Mouse (Mus musculus): Measurements from ENCODE around the gene Man1a2. TPM values are rescaled to one million over a fixed set of nuclear protein-coding genes. Genes with fewer than 3 reads are reported as not detected.
A peak's percentile ranks its signal among the peaks of the same experiment; 100 is the strongest.

Gene Man1a2
- polyA plus RNA-seq, 1 experiment from 2014 or later, result 74.9 TPM

- Histone ChIP-seq H3K4me1 (peaks cover 49% of the 10 kb centered on the region), H3K4me3 (peak overlapping the region; percentile 23), H3K27ac (peak overlapping the region; percentile 87), H3K9me3 (replicated peaks) (no peaks in the 10 kb centered on the region), H3K36me3 (no peaks in the 10 kb centered on the region), H3K27me3 (ENCODE audit: low read depth, poor library complexity, severe bottlenecking) (no peaks in the 10 kb centered on the region)
- DNase-seq (ENCODE audit: low spot score), result peak; percentile 79
- 4% methylated on average over 4 of the region's 4 CpGs for WGBS
These were observed 26.2 kb upstream of the Man1a2 start for GRCm38 (mm10) chr3:100711486-100711885.

DNA sequence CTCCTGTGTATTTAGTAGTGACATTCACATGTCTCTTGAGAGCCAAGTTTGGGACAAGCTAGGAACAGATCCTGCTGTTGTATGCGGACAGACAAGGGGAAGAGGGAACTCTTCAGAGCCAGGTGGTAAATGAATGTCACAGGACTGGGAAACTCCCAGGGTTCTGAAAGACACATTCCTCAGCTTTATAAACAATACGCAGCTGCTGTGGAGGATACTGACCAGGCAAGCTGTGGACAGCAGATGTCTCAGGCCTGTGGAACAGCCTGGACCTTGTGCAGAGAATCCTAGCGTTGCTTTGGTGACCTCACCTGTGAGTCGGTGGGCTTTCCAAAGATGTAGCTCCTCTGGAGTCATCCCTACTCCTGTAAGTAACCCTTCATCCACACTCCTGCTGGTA is 21.8 kb upstream of the Man1a2 start:
- no peaks in the 10 kb centered on the region for H3K27me3 ChIP-seq (ENCODE audit: low read depth, poor library complexity, severe bottlenecking)
- peaks cover 56% of the 10 kb centered on the region for H3K4me1 ChIP-seq
- 80% methylated on average over 4 of the region's 4 CpGs for WGBS
- no peaks in the 10 kb centered on the region for H3K9me3 ChIP-seq (replicated peaks)
- DNase-seq (ENCODE audit: low spot score), result no peak
- H3K4me3 ChIP-seq, result no peak overlapping the region
- no peaks in the 10 kb centered on the region for H3K36me3 ChIP-seq
- H3K27ac ChIP-seq, result no peak overlapping the region

GRCm38 (mm10) chr3:100705128-100705667 is 19.9 kb upstream of the Man1a2 start:
- peaks cover 38% of the 10 kb centered on the region for H3K4me1 ChIP-seq
- no peaks in the 10 kb centered on the region for H3K36me3 ChIP-seq
- H3K27me3 ChIP-seq (ENCODE audit: low read depth, poor library complexity, severe bottlenecking), result no peaks in the 10 kb centered on the region
- H3K9me3 ChIP-seq (replicated peaks), result no peaks in the 10 kb centered on the region
- 78% methylated on average over 11 of the region's 11 CpGs for WGBS
- DNase-seq (ENCODE audit: low spot score), result no peak
- H3K27ac ChIP-seq, result peak overlapping the region; percentile 32; the same call in 1 of the 2 replicates
- H3K4me3 ChIP-seq, result no peak overlapping the region

GRCm38 (mm10) chr3:100703847-100704644 is 18.7 kb upstream of the Man1a2 start:
- no peaks in the 10 kb centered on the region for H3K9me3 ChIP-seq (replicated peaks)
- no peaks in the 10 kb centered on the region for H3K27me3 ChIP-seq (ENCODE audit: low read depth, poor library complexity, severe bottlenecking)
- no peak overlapping the region for H3K27ac ChIP-seq
- DNase-seq (ENCODE audit: low spot score), result no peak
- peaks cover 35% of the 10 kb centered on the region for H3K4me1 ChIP-seq
- WGBS, result 72% methylated on average over 22 of the region's 22 CpGs
- H3K36me3 ChIP-seq, result no peaks in the 10 kb centered on the region
- H3K4me3 ChIP-seq, result no peak overlapping the region

GRCm38 (mm10) chr3:100702875-100703846 is 17.9 kb upstream of the Man1a2 start:
- peaks cover 31% of the 10 kb centered on the region for H3K4me1 ChIP-seq
- H3K36me3 ChIP-seq, result no peaks in the 10 kb centered on the region
- no peak overlapping the region for H3K4me3 ChIP-seq
- DNase-seq (ENCODE audit: low spot score), result no peak
- H3K27me3 ChIP-seq (ENCODE audit: low read depth, poor library complexity, severe bottlenecking), result no peaks in the 10 kb centered on the region
- WGBS, result 64% methylated on average over 15 of the region's 15 CpGs
- H3K9me3 ChIP-seq (replicated peaks), result no peaks in the 10 kb centered on the region
- H3K27ac ChIP-seq, result peak overlapping the region; percentile 70

DNA sequence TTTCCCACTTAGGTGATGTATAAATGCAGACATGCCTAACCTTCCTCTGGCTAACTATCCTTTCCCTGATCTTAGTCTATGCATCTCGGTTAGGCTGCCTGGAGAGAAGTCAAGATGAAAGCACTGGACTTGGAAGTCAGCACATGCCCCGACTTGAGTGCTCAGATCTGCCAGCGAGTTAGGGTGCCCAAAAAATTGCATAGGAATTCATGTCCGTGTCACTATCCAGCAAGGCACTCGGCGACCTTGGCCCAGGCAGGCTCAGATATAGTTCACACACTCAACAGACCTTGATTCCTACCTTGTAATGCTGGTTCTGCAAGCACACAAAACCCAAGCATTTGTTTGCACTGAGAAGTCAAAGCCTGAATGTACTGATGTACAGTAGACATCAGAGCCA is 3.4 kb upstream of the Man1a2 start:
- Histone ChIP-seq H3K9me3 (replicated peaks) (no peaks in the 10 kb centered on the region), H3K27ac (no peak overlapping the region), H3K27me3 (ENCODE audit: low read depth, poor library complexity, severe bottlenecking) (no peaks in the 10 kb centered on the region), H3K36me3 (no peaks in the 10 kb centered on the region), H3K4me1 (peaks cover 15% of the 10 kb centered on the region), H3K4me3 (no peak overlapping the region)
- no peak for DNase-seq (ENCODE audit: low spot score)
- WGBS, result 85% methylated on average over 6 of the region's 6 CpGs

GRCm38 (mm10) chr3:100686756-100687155 is 1.5 kb upstream of the Man1a2 start:
- WGBS, result 92% methylated on average over 8 of the region's 8 CpGs
- no peaks in the 10 kb centered on the region for H3K36me3 ChIP-seq
- no peak for DNase-seq (ENCODE audit: low spot score)
- peaks cover 34% of the 10 kb centered on the region for H3K4me1 ChIP-seq
- H3K9me3 ChIP-seq (replicated peaks), result no peaks in the 10 kb centered on the region
- no peak overlapping the region for H3K27ac ChIP-seq
- no peaks in the 10 kb centered on the region for H3K27me3 ChIP-seq (ENCODE audit: low read depth, poor library complexity, severe bottlenecking)
- H3K4me3 ChIP-seq, result peak overlapping the region; percentile 82; the same call in 1 of the 2 replicates

- peak; percentile 83 for DNase-seq (ENCODE audit: low spot score)
- under 1% methylated on average over 76 of the region's 77 CpGs for WGBS
- H3K4me1 ChIP-seq, result peaks cover 41% of the 10 kb centered on the region
- H3K27ac ChIP-seq, result peak overlapping the region; percentile 100
- H3K4me3 ChIP-seq, result peak overlapping the region; percentile 82
- H3K36me3 ChIP-seq, result no peaks in the 10 kb centered on the region
- no peaks in the 10 kb centered on the region for H3K27me3 ChIP-seq (ENCODE audit: low read depth, poor library complexity, severe bottlenecking)
- no peaks in the 10 kb centered on the region for H3K9me3 ChIP-seq (replicated peaks)
These were observed 564 bp upstream of the Man1a2 start for GRCm38 (mm10) chr3:100685763-100686370.

DNA sequence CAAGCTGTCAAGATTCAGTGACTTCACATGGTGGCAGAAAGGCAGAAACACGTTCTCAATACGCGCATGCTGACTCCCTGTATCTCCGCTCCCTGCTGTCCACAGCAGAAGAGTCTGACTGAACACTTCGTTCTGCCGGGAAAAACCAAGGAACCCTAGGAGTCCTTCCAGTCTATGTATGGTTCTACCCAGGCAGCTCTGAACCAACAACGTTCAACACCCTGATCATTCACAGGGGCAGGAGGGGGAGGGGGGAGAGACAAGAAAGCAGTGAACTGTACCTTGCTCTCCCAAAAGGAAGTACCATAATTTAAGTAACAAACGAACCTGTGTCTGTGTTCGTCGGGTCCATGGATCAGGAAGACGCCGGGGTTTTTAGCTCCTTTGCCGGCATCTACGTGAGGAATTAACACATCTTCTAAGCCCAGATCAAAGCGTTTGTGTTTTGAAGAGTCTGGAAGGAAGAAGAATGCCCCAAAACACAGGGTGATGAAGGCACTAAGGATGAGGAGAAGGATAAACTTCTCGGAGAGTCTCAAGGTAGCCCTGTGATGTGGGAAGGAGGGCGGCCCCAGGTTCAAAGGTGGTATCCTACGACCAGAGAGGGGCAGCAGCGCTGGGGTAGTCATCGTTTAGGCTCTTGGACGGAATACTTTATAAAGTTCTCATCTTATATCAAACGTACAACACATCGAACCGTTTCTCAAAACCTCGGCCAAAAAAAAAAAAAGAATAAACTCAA is 898 bp downstream of the Man1a2 start:
- Histone ChIP-seq H3K4me1 (peaks cover 53% of the 10 kb centered on the region), H3K27me3 (ENCODE audit: low read depth, poor library complexity, severe bottlenecking) (no peaks in the 10 kb centered on the region), H3K9me3 (replicated peaks) (no peaks in the 10 kb centered on the region), H3K27ac (peak overlapping the region; percentile 100), H3K4me3 (peak overlapping the region; percentile 82), H3K36me3 (no peaks in the 10 kb centered on the region; the same call in 1 of the 2 replicates)
- under 1% methylated on average over 25 of the region's 25 CpGs for WGBS
- peak; percentile 48 for DNase-seq (ENCODE audit: low spot score)

- Histone ChIP-seq H3K4me1 (peaks cover 53% of the 10 kb centered on the region), H3K9me3 (replicated peaks) (no peaks in the 10 kb centered on the region), H3K4me3 (peak overlapping the region; percentile 82), H3K27ac (no peak overlapping the region), H3K36me3 (peaks cover 6% of the 10 kb centered on the region; the same call in 1 of the 2 replicates), H3K27me3 (ENCODE audit: low read depth, poor library complexity, severe bottlenecking) (no peaks in the 10 kb centered on the region)
- no peak for DNase-seq (ENCODE audit: low spot score)
- 16% methylated on average over 3 of the region's 3 CpGs for WGBS
These were observed 2.5 kb downstream of the Man1a2 start for GRCm38 (mm10) chr3:100682841-100683240.

DNA sequence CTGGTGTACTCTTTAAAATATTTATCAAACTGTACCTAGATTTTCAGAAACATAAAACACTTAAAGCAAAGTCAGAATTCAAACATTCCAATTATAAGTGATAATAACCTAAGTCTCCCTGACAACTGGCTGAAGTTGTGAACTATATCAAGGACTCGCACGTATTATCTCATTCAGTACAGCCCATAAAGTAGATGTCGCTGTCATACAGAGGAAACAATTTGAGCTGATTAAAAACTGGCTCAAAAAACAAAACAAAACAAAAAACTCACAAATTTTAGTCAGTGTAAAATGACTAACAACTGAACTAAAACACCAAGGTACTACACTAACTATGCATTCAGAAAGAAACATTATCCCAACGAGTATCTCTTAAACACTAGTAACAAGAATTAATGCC is 3.0 kb downstream of the Man1a2 start:
- Histone ChIP-seq H3K27me3 (ENCODE audit: low read depth, poor library complexity, severe bottlenecking) (no peaks in the 10 kb centered on the region), H3K36me3 (peaks cover 8% of the 10 kb centered on the region; the same call in 1 of the 2 replicates), H3K9me3 (replicated peaks) (no peaks in the 10 kb centered on the region), H3K4me3 (peak overlapping the region; percentile 82), H3K27ac (no peak overlapping the region), H3K4me1 (peaks cover 53% of the 10 kb centered on the region)
- 71% methylated on average over 4 of the region's 4 CpGs for WGBS
- DNase-seq (ENCODE audit: low spot score), result no peak

Measured in limb, embryonic 10.5 days (tissue).